Mouse (Mus musculus) forebrain, embryonic 14.5 days (tissue): Measurements from ENCODE around the gene Herc1. TPM values are rescaled to one million over a fixed set of nuclear protein-coding genes. Genes with fewer than 3 reads are reported as not detected.

Source experiments
- ATAC-seq: fragments of 200-750 bp; cut with Nextera tagmentation; 2 replicates; pipeline ENCODE4 v1.8.0; 2017; ENCODE audit warnings: mild to moderate bottlenecking, moderate library complexity
- DNase-seq: peaks from one replicate; pipeline ENCODE4 v3.0.0-alpha.2; 2015; ENCODE audit warnings: low spot score
- H3K27ac ChIP-seq: fragments of 300-500 bp; sonication (generic); 2 replicates; pipeline ENCODE4 v1.5.1; 2014; ENCODE audit warnings: low read depth, mild to moderate bottlenecking, control low read depth, low read length, moderate library complexity
- H3K27me3 ChIP-seq: fragments of 300-500 bp; sonication (generic); replicated peaks from 2 replicates; pipeline ENCODE4 v1.6.1; 2014; ENCODE audit warnings: low read length, control low read depth, mixed read lengths; ENCODE audit not compliant: control insufficient read depth, insufficient read depth
- H3K36me3 ChIP-seq: fragments of 300-500 bp; sonication (generic); 2 replicates; pipeline ENCODE4 v1.6.1; 2014; ENCODE audit warnings: low read length, control low read depth; ENCODE audit not compliant: control insufficient read depth, insufficient read depth
- H3K4me1 ChIP-seq: fragments of 300-500 bp; sonication (generic); 2 replicates; pipeline ENCODE4 v1.6.1; 2014; ENCODE audit warnings: antibody characterized with exemption, low read length, control low read depth; ENCODE audit not compliant: control insufficient read depth, insufficient read depth
- H3K4me2 ChIP-seq: fragments of 300-500 bp; sonication (generic); 2 replicates; pipeline ENCODE4 v1.6.1; 2014; ENCODE audit warnings: mild to moderate bottlenecking, control low read depth, low read length
- H3K4me3 ChIP-seq: fragments of 300-500 bp; sonication (generic); 2 replicates; pipeline ENCODE4 v1.5.1; 2014; ENCODE audit warnings: low read depth, low read length, control low read depth
- H3K9ac ChIP-seq: fragments of 300-500 bp; sonication (generic); 2 replicates; pipeline ENCODE4 v1.6.1; 2014; ENCODE audit warnings: mild to moderate bottlenecking, low read length, control low read depth, moderate library complexity
- H3K9me3 ChIP-seq: fragments of 300-500 bp; sonication (generic); replicated peaks from 2 replicates; pipeline ENCODE4 v1.6.1; 2016; ENCODE audit warnings: low read length, control low read depth, mixed read lengths; ENCODE audit not compliant: control insufficient read depth
- WGBS: fragments of 180-500 bp; shearing (Covaris S2); extraction: QIAGEN DNeasy Blood & Tissue Kit; methylation state at CpG from one replicate; pipeline ENCODE4 v1.1.7; 2014; 5-methylcytosine and 5-hydroxymethylcytosine counted together
- polyA plus RNA-seq: library from polyadenylated mRNA; unstranded; fragments of >200 nt; fragmentation: Nextera tagmentation; extraction: Ambion mirVana; gene quantifications from 2 replicates; pipeline ENCODE4 v1.2.1, GENCODE M21; 2014

The Herc1 gene
- polyA plus RNA-seq, 1 experiment from 2014 or later = 31.9 TPM

DNA sequence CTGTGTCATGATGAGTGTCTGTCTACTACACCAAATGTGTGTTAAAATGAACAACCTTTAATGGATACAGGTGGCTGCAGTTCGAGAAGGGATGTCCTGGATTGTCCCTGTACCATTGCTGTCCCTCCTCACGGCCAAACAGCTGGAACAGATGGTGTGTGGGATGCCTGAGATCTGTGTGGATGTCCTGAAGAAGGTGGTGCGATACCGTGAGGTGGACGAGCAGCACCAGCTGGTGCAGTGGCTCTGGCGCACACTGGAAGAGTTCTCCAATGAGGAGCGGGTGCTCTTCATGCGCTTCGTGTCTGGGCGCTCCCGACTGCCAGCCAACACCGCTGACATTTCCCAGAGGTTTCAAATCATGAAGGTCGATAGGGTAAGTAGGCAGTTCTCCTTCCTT, 154.3 kb downstream of the Herc1 start:
- H3K4me3 ChIP-seq = no peak overlapping the region
- WGBS = 86% methylated on average over 13 of the region's 13 CpGs
- peaks cover 18% of the 10 kb centered on the region for H3K4me1 ChIP-seq
- peak overlapping the region; percentile 90 for H3K27ac ChIP-seq
- no peaks in the 10 kb centered on the region for H3K27me3 ChIP-seq
- H3K9me3 ChIP-seq = no peaks in the 10 kb centered on the region
- no peak overlapping the region for H3K9ac ChIP-seq
- DNase-seq (no peak), ATAC-seq (no peak)
- H3K36me3 ChIP-seq = peaks cover 81% of the 10 kb centered on the region
- no peak overlapping the region for H3K4me2 ChIP-seq

- no peaks in the 10 kb centered on the region for H3K9me3 ChIP-seq
- H3K4me1 ChIP-seq = peaks cover 23% of the 10 kb centered on the region
- DNase-seq = no peak
- no peaks in the 10 kb centered on the region for H3K27me3 ChIP-seq
- H3K4me3 ChIP-seq = no peak overlapping the region
- ATAC-seq = peak; percentile 40
- H3K9ac ChIP-seq = peak overlapping the region; percentile 32; the same call in 1 of the 2 replicates
- no peak overlapping the region for H3K4me2 ChIP-seq
- peak overlapping the region; percentile 90 for H3K27ac ChIP-seq
- peaks cover 78% of the 10 kb centered on the region for H3K36me3 ChIP-seq
- WGBS = 37% methylated on average over 9 of the region's 9 CpGs
Observed at GRCm38 (mm10) chr9:66505141-66505917, 155.1 kb downstream of the Herc1 start.

DNA sequence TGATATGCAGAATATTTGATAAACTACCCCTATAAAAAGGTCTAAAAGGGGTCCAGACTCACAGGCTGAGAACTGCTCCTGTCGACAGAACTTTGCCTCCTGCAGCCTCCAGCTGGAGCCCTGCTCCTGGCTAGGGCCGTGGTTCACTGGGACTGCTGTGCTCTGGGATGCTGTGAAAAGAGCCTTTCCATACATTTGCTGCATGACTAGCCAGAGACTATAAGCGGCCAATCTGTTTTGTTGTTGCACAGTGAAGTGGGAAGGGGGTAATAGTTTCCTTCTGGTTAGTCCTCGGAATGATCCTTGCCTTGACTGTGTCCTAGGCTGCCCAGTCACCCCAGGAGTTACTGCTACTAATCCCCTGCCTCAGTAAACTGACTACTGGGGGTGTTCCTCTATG, 155.8 kb downstream of the Herc1 start:
- 2% methylated on average over 4 of the region's 4 CpGs for WGBS
- H3K27me3 ChIP-seq = no peaks in the 10 kb centered on the region
- H3K4me1 ChIP-seq = peaks cover 30% of the 10 kb centered on the region
- no peak overlapping the region for H3K4me3 ChIP-seq
- DNase-seq = peak; percentile 86
- H3K4me2 ChIP-seq = 0 out of 2 replicates have a peak overlapping the region, but pooled peaks have one; percentile 7
- peaks cover 71% of the 10 kb centered on the region for H3K36me3 ChIP-seq
- H3K9me3 ChIP-seq = no peaks in the 10 kb centered on the region
- H3K27ac ChIP-seq = peak overlapping the region; percentile 90
- no peak overlapping the region for H3K9ac ChIP-seq
- peak; percentile 87 for ATAC-seq

DNA sequence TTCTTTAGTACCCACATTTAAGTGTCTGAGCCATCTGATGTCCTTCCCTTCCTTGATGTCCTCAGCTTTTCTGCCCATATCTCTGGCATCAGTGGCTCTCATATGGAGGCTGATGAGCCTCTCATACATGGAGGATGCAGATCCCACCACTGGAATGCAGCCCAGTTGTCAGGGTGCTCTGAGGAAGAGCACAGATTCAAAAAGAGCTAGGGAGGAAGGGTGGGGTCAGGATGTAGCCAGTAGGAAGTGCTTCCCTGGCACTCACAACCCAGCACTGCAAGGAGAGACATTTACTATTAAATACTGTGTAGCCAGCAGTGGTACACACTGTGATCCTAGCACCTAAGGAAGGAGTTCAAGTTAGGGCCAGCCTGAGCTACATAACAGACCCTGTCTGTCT, 156.2 kb downstream of the Herc1 start:
- H3K4me2 ChIP-seq = 0 out of 2 replicates have a peak overlapping the region, but pooled peaks have one; percentile 7

GRCm38 (mm10) chr9:66507684-66508083, 157.4 kb downstream of the Herc1 start:
- WGBS = 87% methylated on average over 3 of the region's 3 CpGs
- Histone ChIP-seq H3K9me3 (no peaks in the 10 kb centered on the region), H3K4me1 (peaks cover 30% of the 10 kb centered on the region), H3K4me2 (no peak overlapping the region), H3K27ac (no peak overlapping the region), H3K36me3 (peaks cover 55% of the 10 kb centered on the region), H3K27me3 (no peaks in the 10 kb centered on the region), H3K9ac (no peak overlapping the region), H3K4me3 (no peak overlapping the region)
- ATAC-seq (no peak), DNase-seq (no peak)

More for the DNA sequence above, 156.2 kb downstream of the Herc1 start:
- Histone ChIP-seq H3K9me3 (no peaks in the 10 kb centered on the region), H3K4me1 (peaks cover 30% of the 10 kb centered on the region), H3K9ac (no peak overlapping the region), H3K27ac (peak overlapping the region; percentile 90), H3K27me3 (no peaks in the 10 kb centered on the region), H3K36me3 (peaks cover 67% of the 10 kb centered on the region), H3K4me3 (no peak overlapping the region)
- DNase-seq (no peak), ATAC-seq (no peak)

- Histone ChIP-seq H3K27ac (peak overlapping the region; percentile 98; the same call in 1 of the 2 replicates), H3K4me3 (no peak overlapping the region), H3K36me3 (peaks cover 54% of the 10 kb centered on the region), H3K9me3 (no peaks in the 10 kb centered on the region), H3K9ac (no peak overlapping the region; the same call in 1 of the 2 replicates), H3K4me2 (no peak overlapping the region), H3K27me3 (no peaks in the 10 kb centered on the region), H3K4me1 (peaks cover 30% of the 10 kb centered on the region)
- DNase-seq (no peak), ATAC-seq (no peak)
- WGBS = 82% methylated on average over 4 of the region's 4 CpGs
Observed at GRCm38 (mm10) chr9:66508890-66509399, 158.7 kb downstream of the Herc1 start.

GRCm38 (mm10) chr9:66510351-66510841, 160.1 kb downstream of the Herc1 start:
- Histone ChIP-seq H3K9me3 (no peaks in the 10 kb centered on the region), H3K27me3 (no peaks in the 10 kb centered on the region), H3K9ac (peak overlapping the region; percentile 83), H3K27ac (peak overlapping the region; percentile 98), H3K4me3 (no peak overlapping the region), H3K36me3 (peaks cover 54% of the 10 kb centered on the region), H3K4me1 (peaks cover 24% of the 10 kb centered on the region), H3K4me2 (peak overlapping the region; percentile 99)
- 46% methylated on average over 7 of the region's 7 CpGs for WGBS
- ATAC-seq (no peak), DNase-seq (peak; percentile 57)

DNA sequence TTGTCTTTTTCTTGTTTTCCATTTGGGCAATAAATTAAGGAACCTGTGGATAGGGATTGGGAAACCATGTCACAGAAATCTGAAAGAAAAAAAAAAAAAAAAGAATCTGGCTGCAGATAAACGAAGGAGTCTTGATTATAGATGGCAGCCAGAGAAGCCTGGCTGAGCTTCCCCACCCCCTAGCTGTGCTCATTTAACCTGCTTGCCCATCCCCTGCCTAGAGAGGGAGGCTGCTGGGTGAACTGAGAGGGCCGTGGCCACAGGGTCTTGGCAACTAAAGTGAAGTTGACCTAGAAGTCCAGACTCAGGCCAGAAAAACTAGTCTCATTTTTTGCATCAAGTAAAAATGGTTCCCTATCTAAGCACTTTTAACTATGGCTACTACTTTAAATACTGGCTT, 160.7 kb downstream of the Herc1 start:
- peak overlapping the region; percentile 83 for H3K9ac ChIP-seq
- H3K4me1 ChIP-seq = peaks cover 20% of the 10 kb centered on the region
- 3% methylated on average over 2 of the region's 2 CpGs for whole genome bisulfite sequencing
- H3K4me3 ChIP-seq = peak overlapping the region; percentile 66
- ATAC-seq (no peak), DNase-seq (peak; percentile 42)
- H3K27me3 ChIP-seq = no peaks in the 10 kb centered on the region
- peaks cover 55% of the 10 kb centered on the region for H3K36me3 ChIP-seq
- H3K9me3 ChIP-seq = no peaks in the 10 kb centered on the region
- H3K27ac ChIP-seq = peak overlapping the region; percentile 98
- H3K4me2 ChIP-seq = peak overlapping the region; percentile 99
